Mouse (Mus musculus) lung, embryonic 15.5 days (tissue): ENCODE measurements around the gene Rapgef4. TPM values are rescaled to one million over a fixed set of nuclear protein-coding genes. Genes with fewer than 3 reads are reported as not detected.

Source experiments
- ATAC-seq: fragments of 200-750 bp; cut with Nextera tagmentation; 2 replicates; pipeline ENCODE4 v1.8.0; 2017; ENCODE audit warnings: moderate number of reproducible peaks, borderline replicate concordance; ENCODE audit not compliant: low FRiP score, low TSS enrichment; ENCODE audit errors: extremely low read depth
- H3K27ac ChIP-seq: fragments of 300-500 bp; sonication (generic); 2 replicates; pipeline ENCODE4 v1.5.1; 2015; ENCODE audit warnings: moderate library complexity, mild to moderate bottlenecking, inconsistent platforms
- H3K27me3 ChIP-seq: fragments of 300-500 bp; sonication (generic); 2 replicates; pipeline ENCODE4 v1.6.1; 2015; ENCODE audit warnings: inconsistent platforms
- H3K36me3 ChIP-seq: fragments of 300-500 bp; sonication (generic); 2 replicates; pipeline ENCODE4 v1.6.1; 2015; ENCODE audit warnings: inconsistent platforms
- H3K4me1 ChIP-seq: fragments of 300-500 bp; sonication (generic); 2 replicates; pipeline ENCODE4 v1.6.1; 2015; ENCODE audit warnings: inconsistent platforms
- H3K4me2 ChIP-seq: fragments of 300-500 bp; sonication (generic); 2 replicates; pipeline ENCODE4 v1.6.1; 2015; ENCODE audit warnings: inconsistent platforms, mild to moderate bottlenecking, moderate library complexity
- H3K4me3 ChIP-seq: fragments of 300-500 bp; sonication (generic); 2 replicates; pipeline ENCODE4 v1.5.1; 2015; ENCODE audit warnings: mild to moderate bottlenecking, inconsistent platforms
- H3K9ac ChIP-seq: fragments of 300-500 bp; sonication (generic); 2 replicates; pipeline ENCODE4 v1.6.1; 2015; ENCODE audit warnings: inconsistent platforms
- H3K9me3 ChIP-seq: fragments of 300-500 bp; sonication (generic); 2 replicates; pipeline ENCODE4 v1.6.1; 2016; ENCODE audit warnings: inconsistent platforms
- WGBS: fragments of 180-500 bp; shearing (Covaris S2); methylation state at CpG from one replicate; pipeline ENCODE4 v1.1.7; 2015; 5-methylcytosine and 5-hydroxymethylcytosine counted together
- polyA plus RNA-seq: library from polyadenylated mRNA; unstranded; fragments of >200 nt; fragmentation: Nextera tagmentation; extraction: Ambion mirVana; gene quantifications from 2 replicates; pipeline ENCODE4 v1.2.1, GENCODE M21; 2015

The Rapgef4 gene
- polyA plus RNA-seq, 1 experiment from 2014 or later, result 5.0 TPM

GRCm38 (mm10) chr2:72165136-72165854 is 184.3 kb downstream of the Rapgef4 start:
- ATAC-seq, result no peak
- Histone ChIP-seq H3K27me3 (no peaks in the 10 kb centered on the region), H3K36me3 (no peaks in the 10 kb centered on the region), H3K4me1 (peaks cover 25% of the 10 kb centered on the region), H3K9ac (no peak overlapping the region), H3K4me2 (no peak overlapping the region), H3K27ac (no peak overlapping the region), H3K4me3 (no peak overlapping the region), H3K9me3 (no peaks in the 10 kb centered on the region)
- 82% methylated on average over 5 of the region's 5 CpGs for WGBS

DNA sequence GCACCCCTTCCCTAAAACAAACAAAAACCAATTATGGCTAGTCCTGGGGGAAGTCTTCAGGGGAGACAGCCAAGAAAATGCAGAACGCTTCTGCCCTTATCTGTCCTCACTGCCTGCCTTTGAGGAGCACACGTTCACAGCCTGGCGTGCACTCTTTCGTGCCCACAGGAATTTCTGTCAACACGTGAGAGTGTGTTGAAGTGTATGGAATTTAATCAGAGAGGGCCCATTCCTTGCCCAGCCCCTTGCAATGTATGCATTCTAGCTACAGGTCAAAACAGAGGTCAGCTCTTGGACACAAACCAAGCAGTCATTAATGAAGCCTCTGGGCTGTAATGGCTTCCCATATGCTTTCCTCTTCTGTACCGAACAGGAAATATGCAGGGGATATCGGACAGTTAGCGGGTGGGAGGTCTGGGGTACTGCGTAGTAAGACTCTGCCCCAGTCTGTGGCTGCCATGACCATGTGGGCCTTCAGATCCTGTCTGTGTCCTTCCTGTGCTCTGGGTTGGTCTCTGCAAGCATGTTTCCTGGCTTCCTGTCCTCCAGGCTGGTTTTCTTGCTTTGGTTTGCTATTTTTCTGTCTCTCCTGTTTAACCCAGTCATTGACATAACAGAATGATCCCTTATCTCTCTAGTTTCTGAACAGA is 188.5 kb downstream of the Rapgef4 start:
- peak; percentile 80 for ATAC-seq
- Histone ChIP-seq H3K27me3 (no peaks in the 10 kb centered on the region), H3K9me3 (no peaks in the 10 kb centered on the region), H3K36me3 (no peaks in the 10 kb centered on the region), H3K9ac (no peak overlapping the region), H3K4me2 (no peak overlapping the region), H3K4me1 (peaks cover 29% of the 10 kb centered on the region), H3K4me3 (no peak overlapping the region), H3K27ac (peak overlapping the region; percentile 84)
- 12% methylated on average over 9 of the region's 9 CpGs for WGBS

DNA sequence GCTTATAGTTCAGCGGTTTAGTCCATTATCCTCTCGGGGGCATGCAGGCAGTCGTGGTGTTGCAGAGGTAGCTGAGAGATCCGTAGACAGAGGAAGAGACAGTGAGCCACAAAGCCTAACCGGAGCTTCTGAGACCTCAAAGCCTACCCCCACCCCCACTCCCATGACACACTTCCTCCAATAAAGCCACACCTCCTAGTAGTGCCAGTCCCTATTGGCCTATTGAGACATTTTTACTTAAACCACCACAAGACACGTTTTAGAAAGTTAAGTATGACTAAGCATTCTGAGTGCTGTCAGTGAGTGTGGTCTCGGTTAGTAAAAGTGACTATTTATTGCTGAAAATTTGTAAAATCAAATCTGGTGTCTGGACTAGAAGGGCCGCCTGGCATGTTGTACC is 189.5 kb downstream of the Rapgef4 start:
- Histone ChIP-seq H3K4me2 (no peak overlapping the region), H3K27me3 (no peaks in the 10 kb centered on the region), H3K4me1 (peaks cover 29% of the 10 kb centered on the region), H3K36me3 (no peaks in the 10 kb centered on the region), H3K9me3 (no peaks in the 10 kb centered on the region), H3K9ac (no peak overlapping the region), H3K4me3 (no peak overlapping the region), H3K27ac (0 out of 2 replicates have a peak overlapping the region, but pooled peaks have one; percentile 84)
- 85% methylated on average over 8 of the region's 8 CpGs for WGBS
- no peak for ATAC-seq

DNA sequence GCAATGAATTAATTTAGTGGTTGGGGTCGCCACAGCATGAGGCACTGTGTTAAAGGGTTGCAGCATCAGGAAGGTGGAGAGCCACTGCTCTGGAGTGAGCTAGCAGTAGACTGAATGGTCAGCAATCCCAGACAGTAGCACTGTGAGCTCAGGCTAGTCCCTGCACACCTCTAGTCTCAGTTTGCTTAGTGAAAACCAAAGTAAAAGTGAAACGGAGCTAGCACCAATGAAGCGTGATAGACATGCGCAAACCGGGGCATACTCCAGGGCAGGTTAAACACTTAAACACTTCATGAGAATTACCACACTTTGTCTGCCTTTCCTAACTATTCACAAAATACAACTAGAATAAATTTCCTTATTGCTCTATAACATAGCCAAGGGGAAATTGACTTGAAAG is 190.2 kb downstream of the Rapgef4 start:
- Histone ChIP-seq H3K4me2 (no peak overlapping the region), H3K27ac (no peak overlapping the region), H3K27me3 (no peaks in the 10 kb centered on the region), H3K9me3 (no peaks in the 10 kb centered on the region), H3K4me3 (no peak overlapping the region), H3K4me1 (peaks cover 29% of the 10 kb centered on the region), H3K9ac (no peak overlapping the region), H3K36me3 (no peaks in the 10 kb centered on the region)
- 81% methylated on average over 5 of the region's 5 CpGs for WGBS
- ATAC-seq, result no peak

- Histone ChIP-seq H3K36me3 (no peaks in the 10 kb centered on the region), H3K9ac (no peak overlapping the region), H3K27me3 (no peaks in the 10 kb centered on the region), H3K9me3 (no peaks in the 10 kb centered on the region), H3K4me3 (no peak overlapping the region), H3K4me1 (peaks cover 23% of the 10 kb centered on the region), H3K27ac (no peak overlapping the region), H3K4me2 (no peak overlapping the region)
- ATAC-seq, result no peak
- 46% methylated on average over 3 of the region's 3 CpGs for WGBS
Measured at GRCm38 (mm10) chr2:72173010-72173409, 192.0 kb downstream of the Rapgef4 start.

- no peak for ATAC-seq
- Histone ChIP-seq H3K9me3 (no peaks in the 10 kb centered on the region), H3K4me2 (no peak overlapping the region), H3K9ac (no peak overlapping the region), H3K4me1 (peaks cover 17% of the 10 kb centered on the region), H3K4me3 (no peak overlapping the region), H3K36me3 (no peaks in the 10 kb centered on the region), H3K27me3 (no peaks in the 10 kb centered on the region), H3K27ac (no peak overlapping the region)
- 34% methylated on average over 4 of the region's 4 CpGs for WGBS
Measured at GRCm38 (mm10) chr2:72173844-72174243, 192.8 kb downstream of the Rapgef4 start.

GRCm38 (mm10) chr2:72175536-72175935 is 194.5 kb downstream of the Rapgef4 start:
- no peak for ATAC-seq
- Histone ChIP-seq H3K4me1 (peaks cover 1% of the 10 kb centered on the region; the same call in 1 of the 2 replicates), H3K9ac (no peak overlapping the region), H3K27me3 (no peaks in the 10 kb centered on the region), H3K36me3 (no peaks in the 10 kb centered on the region), H3K4me3 (no peak overlapping the region), H3K9me3 (no peaks in the 10 kb centered on the region), H3K4me2 (no peak overlapping the region), H3K27ac (no peak overlapping the region)
- 61% methylated on average over 7 of the region's 7 CpGs for WGBS

- no peak for ATAC-seq
- H3K27ac ChIP-seq, result no peak overlapping the region
- no peaks in the 10 kb centered on the region for H3K9me3 ChIP-seq
- WGBS, result 25% methylated on average over 5 of the region's 5 CpGs
- H3K4me1 ChIP-seq, result no peaks in the 10 kb centered on the region
- no peaks in the 10 kb centered on the region for H3K27me3 ChIP-seq
- H3K4me3 ChIP-seq, result no peak overlapping the region
- no peaks in the 10 kb centered on the region for H3K36me3 ChIP-seq
- no peak overlapping the region for H3K9ac ChIP-seq
- H3K4me2 ChIP-seq, result no peak overlapping the region
Measured at GRCm38 (mm10) chr2:72175971-72176370, 194.9 kb downstream of the Rapgef4 start.

DNA sequence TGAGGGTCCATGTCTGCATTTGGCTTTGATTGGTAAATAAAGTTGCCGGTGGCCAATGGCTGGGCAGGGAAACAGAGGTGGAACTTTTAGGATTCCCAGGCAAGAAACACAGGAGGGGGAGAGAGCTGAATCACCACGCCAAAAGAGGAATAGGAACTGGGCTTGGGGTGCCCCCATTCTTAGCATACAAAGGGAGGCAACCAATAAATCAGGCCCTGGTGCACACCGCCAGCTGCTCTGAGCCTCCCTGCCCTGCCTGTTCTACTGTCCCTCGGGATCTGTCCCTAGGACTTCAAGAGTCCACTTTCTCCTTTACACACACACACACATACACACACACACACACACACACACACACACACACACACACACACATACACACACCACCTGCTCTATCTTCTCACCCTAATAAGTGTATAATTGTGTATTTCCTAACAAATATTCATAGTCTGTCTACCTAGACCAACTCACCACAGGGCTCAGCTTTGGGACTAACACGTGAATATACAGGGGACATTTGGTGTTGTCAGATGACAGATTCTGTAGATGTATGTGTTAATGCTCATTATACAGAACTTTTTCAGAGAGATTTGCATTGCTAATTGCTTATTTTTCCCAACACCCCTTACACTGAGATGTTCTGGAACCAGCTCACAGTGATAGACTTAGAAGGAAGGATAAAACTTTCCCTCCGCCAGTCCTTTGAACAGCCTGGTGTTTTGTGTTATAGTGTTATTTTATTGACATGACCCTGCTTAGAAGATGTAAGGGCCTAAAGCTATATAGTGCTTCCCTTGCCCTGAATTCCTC is 196.4 kb downstream of the Rapgef4 start:
- Histone ChIP-seq H3K4me1 (no peaks in the 10 kb centered on the region), H3K9me3 (no peaks in the 10 kb centered on the region), H3K27me3 (no peaks in the 10 kb centered on the region), H3K27ac (no peak overlapping the region), H3K9ac (no peak overlapping the region), H3K4me3 (no peak overlapping the region), H3K36me3 (no peaks in the 10 kb centered on the region), H3K4me2 (no peak overlapping the region)
- 73% methylated on average over 6 of the region's 6 CpGs for WGBS
- ATAC-seq, result no peak

GRCm38 (mm10) chr2:72178025-72178424 is 197.0 kb downstream of the Rapgef4 start:
- ATAC-seq, result no peak
- Histone ChIP-seq H3K27me3 (no peaks in the 10 kb centered on the region), H3K4me3 (no peak overlapping the region), H3K4me1 (no peaks in the 10 kb centered on the region), H3K36me3 (no peaks in the 10 kb centered on the region), H3K9me3 (no peaks in the 10 kb centered on the region), H3K4me2 (no peak overlapping the region), H3K27ac (no peak overlapping the region), H3K9ac (no peak overlapping the region)
- WGBS, result 77% methylated on average over 4 of the region's 4 CpGs

GRCm38 (mm10) chr2:72178515-72178914 is 197.5 kb downstream of the Rapgef4 start:
- no peaks in the 10 kb centered on the region for H3K4me1 ChIP-seq
- H3K4me2 ChIP-seq, result no peak overlapping the region
- no peak overlapping the region for H3K27ac ChIP-seq
- H3K4me3 ChIP-seq, result no peak overlapping the region
- H3K27me3 ChIP-seq, result no peaks in the 10 kb centered on the region
- H3K9me3 ChIP-seq, result no peaks in the 10 kb centered on the region
- WGBS, result 72% methylated on average over 11 of the region's 11 CpGs
- H3K9ac ChIP-seq, result no peak overlapping the region
- no peak for ATAC-seq
- H3K36me3 ChIP-seq, result no peaks in the 10 kb centered on the region
